Mouse (Mus musculus) stomach, postnatal 0 days (tissue): ENCODE measurements at regions not wholly inside any gene's neighbourhood (a gene's known extent, or its start where the extent isn't known, plus 50 kb on each side); places are given as distances from the start of the nearest gene placed in this dataset.

ENCODE experiments used
- CTCF ChIP-seq: IDR thresholded peaks from 2 replicates; pipeline ENCODE4 v1.5.1; 2016; ENCODE audit warnings: antibody characterized with exemption, low read depth, mild to moderate bottlenecking, moderate library complexity
- EP300 ChIP-seq: optimal IDR thresholded peaks from 2 replicates; pipeline ENCODE3; 2016; ENCODE audit warnings: antibody characterized with exemption

DNA sequence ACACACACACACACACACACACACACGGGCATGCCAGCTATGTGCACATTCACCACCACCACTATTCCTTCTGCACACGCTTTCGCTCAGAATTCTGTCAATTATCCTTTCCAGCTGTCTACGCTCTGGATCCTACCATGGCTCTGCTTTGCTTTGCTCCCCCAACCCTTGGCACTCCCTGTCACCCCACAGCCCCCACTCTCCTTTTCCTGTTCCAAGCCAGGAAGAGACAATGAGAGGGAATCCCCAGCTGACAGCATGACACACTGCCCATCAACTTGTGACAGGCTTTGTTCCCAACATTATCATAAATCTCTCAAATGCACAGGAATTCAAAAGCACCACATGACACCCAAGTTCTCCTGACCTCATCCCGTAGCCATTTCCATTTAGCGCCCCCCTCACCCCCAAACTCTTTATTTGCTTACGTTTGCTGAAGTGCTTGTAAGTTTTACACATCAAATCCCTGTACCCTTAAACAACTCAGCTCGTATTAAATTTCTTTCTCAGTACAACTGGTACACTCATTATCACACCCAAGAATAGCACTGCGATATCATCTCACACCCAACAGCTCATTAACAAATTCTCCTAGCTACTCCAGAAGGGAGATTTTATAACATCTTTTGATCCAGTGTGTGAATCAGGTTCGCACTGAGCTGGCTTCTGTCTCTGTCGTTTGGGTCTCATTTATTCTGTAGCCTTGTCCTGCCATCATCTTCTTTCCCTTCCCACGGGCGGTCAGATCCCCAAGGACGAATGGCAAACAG lies 140.3 kb downstream of the Ptpn20 start:
- TF ChIP-seq CTCF (no peak), EP300 (no peak)
